Mouse (Mus musculus) gastrocnemius, adult 18-20 months (tissue): Measurements from ENCODE around the gene Mt4. TPM values are rescaled to one million over a fixed set of nuclear protein-coding genes. Genes with fewer than 3 reads are reported as not detected.

Experiments
- DNase-seq: peaks from one replicate; pipeline ENCODE4 v3.0.0; 2021; ENCODE audit warnings: low spot score
- total RNA-seq, 2 experiments: library from RNA; stranded (reverse); gene quantifications; 2 replicates each; pipeline ENCODE4 v1.2.3; 2021

Mt4 gene
- total RNA-seq, 2 experiments from 2014 or later, result not detected

GRCm38 (mm10) chr8:94178857-94179712 lies 42.1 kb downstream of the Mt4 start, which contains the start of gene Mt1:
Mt1 (plus strand) TSS chr8:94179082.
- peak; percentile 94 for DNase-seq

GRCm38 (mm10) chr8:94179713-94180560 lies 42.9 kb downstream of the Mt4 start:
- no peak for DNase-seq

- DNase-seq, result no peak
These were observed 43.5 kb downstream of the Mt4 start for GRCm38 (mm10) chr8:94180561-94180908.

- no peak for DNase-seq
These were observed 45.3 kb downstream of the Mt4 start for GRCm38 (mm10) chr8:94182055-94182929.

GRCm38 (mm10) chr8:94183117-94183516 lies 46.1 kb downstream of the Mt4 start:
- peak; percentile 71 for DNase-seq

GRCm38 (mm10) chr8:94184357-94184843 lies 47.4 kb downstream of the Mt4 start:
- DNase-seq, result no peak

- DNase-seq, result no peak
These were observed 48.8 kb downstream of the Mt4 start for GRCm38 (mm10) chr8:94185791-94186190.

GRCm38 (mm10) chr8:94186542-94186941 lies 49.5 kb downstream of the Mt4 start:
- peak; percentile 82 for DNase-seq

GRCm38 (mm10) chr8:94187290-94188002 lies 50.4 kb downstream of the Mt4 start:
- no peak for DNase-seq

Other genes with a start within 250 kb of the Mt4 start
- 100 to 1,000 TPM; 106 to 122 TPM for gene Amfr, start 124.4 kb upstream of the Mt4 start, total RNA-seq
- gene Nudt21, start 100.2 kb upstream of the Mt4 start, total RNA-seq, result 10 to 100 TPM; 10.5 to 12.3 TPM
- gene Ogfod1, start 100.0 kb upstream of the Mt4 start, total RNA-seq, result 10 to 100 TPM; 22.0 to 26.2 TPM
- gene Bbs2, start 38.3 kb upstream of the Mt4 start, total RNA-seq, result 1 to 10 TPM; 2.2 to 2.5 TPM
- gene Mt3, start 15.4 kb downstream of the Mt4 start, total RNA-seq, result 1 to 10 TPM in 1 of 2 experiments, under 1 TPM in 1; 0.78 to 1.8 TPM
- 100 to 1,000 TPM in 1 of 2 experiments, 10 to 100 TPM in 1; 18.7 to 229 TPM for gene Mt2, start 35.5 kb downstream of the Mt4 start, total RNA-seq
- gene Mt1, start 41.9 kb downstream of the Mt4 start, total RNA-seq, result 100 to 1,000 TPM in 1 of 2 experiments, 10 to 100 TPM in 1; 22.5 to 181 TPM
- 10 to 100 TPM in 1 of 2 experiments, 1 to 10 TPM in 1; 9.9 to 10.3 TPM for gene Nup93, start 77.4 kb downstream of the Mt4 start, total RNA-seq
- gene Slc12a3, start 192.0 kb downstream of the Mt4 start, total RNA-seq, result under 1 TPM in 1 of 2 experiments, not detected in 1; 0.18 TPM
- gene Herpud1, start 249.2 kb downstream of the Mt4 start, total RNA-seq, result 100 to 1,000 TPM; 102 to 108 TPM